Mouse (Mus musculus) liver, embryonic 13.5 days (tissue): ENCODE measurements at regions not wholly inside any gene's neighbourhood (a gene's known extent, or its start where the extent isn't known, plus 50 kb on each side); places are given as distances from the start of the nearest gene placed in this dataset.
A peak's percentile ranks its signal among the peaks of the same experiment; 100 is the strongest.

ENCODE experiments used
- ATAC-seq: fragments of 200-750 bp; cut with Nextera tagmentation; 2 replicates; pipeline ENCODE4 v1.8.0; 2017; ENCODE audit warnings: low read depth, mild to moderate bottlenecking, moderate number of reproducible peaks, moderate library complexity
- DNase-seq: peaks from one replicate; pipeline ENCODE4 v3.0.0; 2022
- H3K27ac ChIP-seq: fragments of 300-500 bp; sonication (generic); 2 replicates; pipeline ENCODE4 v1.5.1; 2015; ENCODE audit warnings: moderate library complexity, mild to moderate bottlenecking, inconsistent platforms
- H3K27me3 ChIP-seq: fragments of 300-500 bp; sonication (generic); 2 replicates; pipeline ENCODE4 v1.6.1; 2015; ENCODE audit warnings: mild to moderate bottlenecking, inconsistent platforms
- H3K36me3 ChIP-seq: fragments of 300-500 bp; sonication (generic); 2 replicates; pipeline ENCODE4 v1.6.1; 2015; ENCODE audit warnings: mild to moderate bottlenecking, inconsistent platforms
- H3K4me1 ChIP-seq: fragments of 300-500 bp; sonication (generic); replicated peaks from 2 replicates; pipeline ENCODE4 v1.6.1; 2015; ENCODE audit warnings: inconsistent platforms
- H3K4me2 ChIP-seq: fragments of 300-500 bp; sonication (generic); 2 replicates; pipeline ENCODE4 v1.6.1; 2015; ENCODE audit warnings: inconsistent platforms, mild to moderate bottlenecking, moderate library complexity
- H3K4me3 ChIP-seq: fragments of 300-500 bp; sonication (generic); replicated peaks from 2 replicates; pipeline ENCODE4 v1.5.1; 2015; ENCODE audit warnings: mild to moderate bottlenecking, inconsistent platforms
- H3K9ac ChIP-seq: fragments of 300-500 bp; sonication (generic); 2 replicates; pipeline ENCODE4 v1.6.1; 2015; ENCODE audit warnings: mild to moderate bottlenecking, inconsistent platforms
- H3K9me3 ChIP-seq: fragments of 300-500 bp; sonication (generic); replicated peaks from 2 replicates; pipeline ENCODE4 v1.6.1; 2016; ENCODE audit warnings: inconsistent platforms
- WGBS: fragments of 180-500 bp; shearing (Covaris S2); methylation state at CpG from one replicate; pipeline ENCODE4 v1.1.7; 2015; ENCODE audit not compliant: insufficient replicate concordance; 5-methylcytosine and 5-hydroxymethylcytosine counted together

GRCm38 (mm10) chr12:77949474-77950017, 244.5 kb upstream of the Gm6657 start:
- Histone ChIP-seq H3K27me3 (no peaks in the 10 kb centered on the region), H3K4me1 (no peaks in the 10 kb centered on the region; the same call in 1 of the 2 replicates), H3K9ac (no peak overlapping the region), H3K36me3 (no peaks in the 10 kb centered on the region), H3K4me3 (peak overlapping the region; percentile 26; the same call in 1 of the 2 replicates), H3K9me3 (no peaks in the 10 kb centered on the region), H3K27ac (no peak overlapping the region), H3K4me2 (peak overlapping the region; percentile 41)
- no peak for DNase-seq
- ATAC-seq: no peak; the same call in 1 of the 2 replicates
- whole genome bisulfite sequencing: 17% methylated on average over 16 of the region's 16 CpGs

- Histone ChIP-seq H3K9ac (no peak overlapping the region), H3K36me3 (no peaks in the 10 kb centered on the region), H3K4me1 (no peaks in the 10 kb centered on the region; the same call in 1 of the 2 replicates), H3K4me3 (no peak overlapping the region), H3K4me2 (no peak overlapping the region), H3K27ac (no peak overlapping the region), H3K9me3 (no peaks in the 10 kb centered on the region), H3K27me3 (no peaks in the 10 kb centered on the region)
- ATAC-seq (0 out of 2 replicates have a peak, but pooled peaks have one; percentile 47), DNase-seq (no peak)
- 35% methylated on average over 2 of the region's 2 CpGs for WGBS
Observed at GRCm38 (mm10) chr12:77952492-77952891, 241.6 kb upstream of the Gm6657 start.

- Histone ChIP-seq H3K9ac (no peak overlapping the region), H3K27ac (no peak overlapping the region), H3K4me2 (no peak overlapping the region), H3K4me3 (no peak overlapping the region), H3K9me3 (0 out of 2 replicates have a peak, but pooled peaks cover 7% of the 10 kb centered on the region), H3K36me3 (no peaks in the 10 kb centered on the region), H3K27me3 (no peaks in the 10 kb centered on the region), H3K4me1 (no peaks in the 10 kb centered on the region)
- no peak for DNase-seq
- WGBS: 61% methylated on average over 6 of the region's 6 CpGs
- no peak for ATAC-seq
Observed at GRCm38 (mm10) chr12:77962631-77963030, 231.4 kb upstream of the Gm6657 start.

GRCm38 (mm10) chr12:77968543-77968942, 225.5 kb upstream of the Gm6657 start:
- no peak overlapping the region for H3K9ac ChIP-seq
- no peak overlapping the region for H3K27ac ChIP-seq
- H3K4me3 ChIP-seq: no peak overlapping the region
- no peaks in the 10 kb centered on the region for H3K36me3 ChIP-seq
- no peaks in the 10 kb centered on the region for H3K27me3 ChIP-seq
- DNase-seq: no peak
- no peak overlapping the region for H3K4me2 ChIP-seq
- H3K4me1 ChIP-seq: no peaks in the 10 kb centered on the region
- H3K9me3 ChIP-seq: 0 out of 2 replicates have a peak, but pooled peaks cover 3% of the 10 kb centered on the region
- no peak for ATAC-seq
- 40% methylated on average over 3 of the region's 3 CpGs for WGBS

- Histone ChIP-seq H3K9ac (no peak overlapping the region), H3K36me3 (no peaks in the 10 kb centered on the region), H3K27me3 (no peaks in the 10 kb centered on the region), H3K4me2 (no peak overlapping the region), H3K4me3 (no peak overlapping the region), H3K9me3 (0 out of 2 replicates have a peak, but pooled peaks cover 3% of the 10 kb centered on the region), H3K4me1 (no peaks in the 10 kb centered on the region), H3K27ac (no peak overlapping the region)
- 62% methylated on average over 1 of the region's 1 CpGs for WGBS
- ATAC-seq (no peak), DNase-seq (no peak)
Observed at GRCm38 (mm10) chr12:77970026-77970425, 224.0 kb upstream of the Gm6657 start.

GRCm38 (mm10) chr12:77972165-77972564, 221.9 kb upstream of the Gm6657 start:
- ATAC-seq (no peak), DNase-seq (no peak)
- Histone ChIP-seq H3K27me3 (no peaks in the 10 kb centered on the region), H3K9me3 (no peaks in the 10 kb centered on the region), H3K36me3 (no peaks in the 10 kb centered on the region), H3K9ac (no peak overlapping the region), H3K27ac (no peak overlapping the region), H3K4me2 (no peak overlapping the region), H3K4me1 (no peaks in the 10 kb centered on the region), H3K4me3 (no peak overlapping the region)
- WGBS: 63% methylated on average over 4 of the region's 4 CpGs

- H3K9me3 ChIP-seq: no peaks in the 10 kb centered on the region
- H3K27me3 ChIP-seq: no peaks in the 10 kb centered on the region
- no peaks in the 10 kb centered on the region for H3K36me3 ChIP-seq
- no peak for ATAC-seq
- no peak overlapping the region for H3K27ac ChIP-seq
- DNase-seq: no peak
- WGBS: 55% methylated on average over 2 of the region's 2 CpGs
- H3K4me3 ChIP-seq: no peak overlapping the region
- H3K4me1 ChIP-seq: no peaks in the 10 kb centered on the region
- no peak overlapping the region for H3K4me2 ChIP-seq
- no peak overlapping the region for H3K9ac ChIP-seq
Observed at GRCm38 (mm10) chr12:77976952-77977351, 217.1 kb upstream of the Gm6657 start.

GRCm38 (mm10) chr12:77986738-77987137, 207.3 kb upstream of the Gm6657 start:
- no peaks in the 10 kb centered on the region for H3K9me3 ChIP-seq
- H3K36me3 ChIP-seq: no peaks in the 10 kb centered on the region
- ATAC-seq: no peak
- H3K9ac ChIP-seq: no peak overlapping the region
- no peaks in the 10 kb centered on the region for H3K4me1 ChIP-seq
- DNase-seq: no peak
- WGBS: 54% methylated on average over 8 of the region's 8 CpGs
- H3K27me3 ChIP-seq: no peaks in the 10 kb centered on the region
- H3K27ac ChIP-seq: no peak overlapping the region
- no peak overlapping the region for H3K4me2 ChIP-seq
- H3K4me3 ChIP-seq: no peak overlapping the region

- ATAC-seq (no peak), DNase-seq (no peak)
- Histone ChIP-seq H3K4me2 (no peak overlapping the region), H3K4me3 (no peak overlapping the region), H3K27ac (no peak overlapping the region), H3K9ac (no peak overlapping the region), H3K27me3 (no peaks in the 10 kb centered on the region), H3K9me3 (no peaks in the 10 kb centered on the region), H3K4me1 (no peaks in the 10 kb centered on the region), H3K36me3 (no peaks in the 10 kb centered on the region)
- 37% methylated on average over 3 of the region's 3 CpGs for WGBS
Observed at GRCm38 (mm10) chr12:77989766-77990165, 204.3 kb upstream of the Gm6657 start.

GRCm38 (mm10) chr12:77991627-77992026, 202.4 kb upstream of the Gm6657 start:
- DNase-seq: no peak
- 55% methylated on average over 6 of the region's 6 CpGs for WGBS
- H3K27ac ChIP-seq: no peak overlapping the region

GRCm38 (mm10) chr12:77994176-77994575, 199.9 kb upstream of the Gm6657 start:
- 41% methylated on average over 5 of the region's 5 CpGs for whole genome bisulfite sequencing
- H3K27me3 ChIP-seq: no peaks in the 10 kb centered on the region
- no peak for DNase-seq
- H3K36me3 ChIP-seq: no peaks in the 10 kb centered on the region
- no peak overlapping the region for H3K4me2 ChIP-seq
- H3K27ac ChIP-seq: no peak overlapping the region
- no peak for ATAC-seq
- no peaks in the 10 kb centered on the region for H3K9me3 ChIP-seq
- no peak overlapping the region for H3K4me3 ChIP-seq
- no peak overlapping the region for H3K9ac ChIP-seq
- H3K4me1 ChIP-seq: no peaks in the 10 kb centered on the region

More at GRCm38 (mm10) chr12:77991627-77992026, 202.4 kb upstream of the Gm6657 start:
- H3K9me3 ChIP-seq: no peaks in the 10 kb centered on the region
- H3K4me1 ChIP-seq: no peaks in the 10 kb centered on the region
- H3K4me2 ChIP-seq: no peak overlapping the region
- H3K4me3 ChIP-seq: no peak overlapping the region
- no peak for ATAC-seq
- no peaks in the 10 kb centered on the region for H3K27me3 ChIP-seq
- no peak overlapping the region for H3K9ac ChIP-seq
- H3K36me3 ChIP-seq: no peaks in the 10 kb centered on the region

GRCm38 (mm10) chr12:77997916-77998315, 196.1 kb upstream of the Gm6657 start:
- DNase-seq (no peak), ATAC-seq (no peak)

More at GRCm38 (mm10) chr12:77997916-77998315, 196.1 kb upstream of the Gm6657 start:
- Histone ChIP-seq H3K9me3 (no peaks in the 10 kb centered on the region), H3K27me3 (no peaks in the 10 kb centered on the region), H3K4me1 (no peaks in the 10 kb centered on the region), H3K27ac (no peak overlapping the region), H3K9ac (no peak overlapping the region), H3K4me2 (no peak overlapping the region), H3K36me3 (no peaks in the 10 kb centered on the region), H3K4me3 (no peak overlapping the region)
- 50% methylated on average over 1 of the region's 1 CpGs for WGBS
